ENCODE assay signal across 10 mouse cellular contexts in the genomic region with DNA sequence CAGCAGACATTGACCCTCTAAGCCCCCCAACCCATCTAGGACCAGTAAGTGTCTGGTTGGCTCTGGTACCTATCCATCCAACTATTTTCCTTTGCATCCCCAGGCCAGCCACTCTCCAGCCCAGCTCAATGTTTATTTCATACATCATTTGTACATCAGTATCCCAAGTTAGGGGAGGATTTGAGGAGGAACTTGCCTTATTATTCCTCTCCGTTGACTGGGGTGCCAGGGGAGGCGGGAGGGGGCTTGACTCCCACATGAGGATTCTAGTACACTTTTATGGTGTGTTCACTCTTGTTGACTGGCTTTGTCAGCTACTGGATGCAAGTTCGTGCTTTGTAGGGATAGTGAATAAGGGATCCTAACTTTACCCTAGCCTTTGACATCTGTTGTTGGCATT. TPM values are rescaled to one million over a fixed set of nuclear protein-coding genes. Genes with fewer than 3 reads are reported as not detected.
DNase-seq lines count a peak whose midpoint lies in the region; ATAC-seq and TF ChIP-seq lines count a peak whose summit lies in the region.
"Had no signal": no experiment of that assay in that cellular context is flagged by ENCODE, and none has a peak within 500 bp of the region (broad histone marks: within the 10 kb centered on the region; RNA-seq: fewer than 3 reads in every experiment).

No protein-coding gene starts in this region.

- peak overlapping the region; percentile 97 for H3K4me3 ChIP-seq in lung, embryonic 15.5 days
- H3K4me3 ChIP-seq in intestine, postnatal 0 days (ENCODE audit: low read depth, low read length): peak overlapping the region; percentile 95
- peak overlapping the region; percentile 99 for H3K4me3 ChIP-seq in neural tube, embryonic 14.5 days (ENCODE audit: low read depth, low read length)

- H3K9me3 ChIP-seq in lung, embryonic 15.5 days: no peaks in the 10 kb centered on the region
- no peaks in the 10 kb centered on the region for H3K9me3 ChIP-seq in intestine, postnatal 0 days (ENCODE audit: control insufficient read depth)
- no peaks in the 10 kb centered on the region for H3K9me3 ChIP-seq in neural tube, embryonic 14.5 days (ENCODE audit: control insufficient read depth, low read length)

- H3K36me3 ChIP-seq in lung, embryonic 15.5 days: no peaks in the 10 kb centered on the region
- H3K36me3 ChIP-seq in intestine, postnatal 0 days (ENCODE audit: control insufficient read depth, insufficient read depth): no peaks in the 10 kb centered on the region
- no peaks in the 10 kb centered on the region; the same call in 1 of the 2 replicates for H3K36me3 ChIP-seq in neural tube, embryonic 14.5 days (ENCODE audit: control insufficient read depth, insufficient read depth, low read length)

- no peak overlapping the region for H3K27ac ChIP-seq in lung, embryonic 15.5 days
- no peak overlapping the region for H3K27ac ChIP-seq in intestine, postnatal 0 days (ENCODE audit: low read depth, low read length)
- H3K27ac ChIP-seq in neural tube, embryonic 14.5 days (ENCODE audit: low read depth, low read length): no peak overlapping the region

- no peak for TF ChIP-seq CTCF in intestine, postnatal 0 days (IDR thresholded peaks at IDR 0.05; ENCODE audit: low read depth)

- no peak for ATAC-seq in lung, embryonic 15.5 days (ENCODE audit: borderline replicate concordance, extremely low read depth, low FRiP score, low TSS enrichment)
- ATAC-seq in intestine, postnatal 0 days: no peak
- no peak for ATAC-seq in neural tube, embryonic 14.5 days (ENCODE audit: low read depth)

- WGBS in lung, embryonic 15.5 days: 59% methylated on average over 3 of the region's 3 CpGs
- WGBS in intestine, postnatal 0 days: 48% methylated on average over 3 of the region's 3 CpGs
- WGBS in neural tube, embryonic 14.5 days: 54% methylated on average over 3 of the region's 3 CpGs

- DNase-seq in cerebellum, adult 11 months: peak; percentile 17
- DNase-seq in cerebellum, adult 9-11 months: no peak
- DNase-seq in lung, postnatal 36 days: no peak
- DNase-seq in adrenal gland, postnatal 25 days: no peak
- DNase-seq in urinary bladder, adult 18-20 months (ENCODE audit: low spot score in 2 of 2): no peak

- H3K27me3 ChIP-seq in lung, embryonic 15.5 days: no peaks in the 10 kb centered on the region
- no peaks in the 10 kb centered on the region for H3K27me3 ChIP-seq in intestine, postnatal 0 days (replicated peaks; ENCODE audit: control insufficient read depth, insufficient read depth, low read length)
- H3K27me3 ChIP-seq in neural tube, embryonic 14.5 days (ENCODE audit: control insufficient read depth, insufficient read depth, low read length): no peaks in the 10 kb centered on the region

- H3K9ac ChIP-seq in lung, embryonic 15.5 days: peak overlapping the region; percentile 96; the same call in 1 of the 2 replicates
- H3K9ac ChIP-seq in intestine, postnatal 0 days (ENCODE audit: low read depth, low read length): no peak overlapping the region
- H3K9ac ChIP-seq in neural tube, embryonic 14.5 days (replicated peaks; ENCODE audit: low read depth, low read length): peak overlapping the region; percentile 98; the same call in 1 of the 2 replicates

- H3K4me1 ChIP-seq in lung, embryonic 15.5 days: peaks cover 41% of the 10 kb centered on the region
- H3K4me1 ChIP-seq in intestine, postnatal 0 days (replicated peaks; ENCODE audit: control insufficient read depth, insufficient read depth, low read length): peaks cover 6% of the 10 kb centered on the region; the same call in 1 of the 2 replicates
- peaks cover 32% of the 10 kb centered on the region for H3K4me1 ChIP-seq in neural tube, embryonic 14.5 days (ENCODE audit: control insufficient read depth, insufficient read depth, low read length)

- peak overlapping the region; percentile 90 for H3K4me2 ChIP-seq in lung, embryonic 15.5 days
- H3K4me2 ChIP-seq in intestine, postnatal 0 days (replicated peaks; ENCODE audit: low read depth): peak overlapping the region; percentile 95
- peak overlapping the region; percentile 95 for H3K4me2 ChIP-seq in neural tube, embryonic 14.5 days (ENCODE audit: low read depth, low read length)

RNA-seq across cellular contexts. Expression of gene Gigyf1, which starts 6.6 kb away (rescaled TPM):
- 11.8 and 12.1 TPM in 2 replicates for polyA plus RNA-seq in lung, embryonic 15.5 days (2015; fragmentation: Nextera tagmentation; extraction: Ambion mirVana)
- 4.7 and 6.4 TPM in 2 replicates for polyA plus RNA-seq in intestine, postnatal 0 days (2015; fragmentation: Nextera tagmentation; extraction: Ambion mirVana)
- 16.3 and 21.2 TPM in 2 replicates for polyA plus RNA-seq in neural tube, embryonic 14.5 days (2014; fragmentation: Nextera tagmentation; extraction: Ambion mirVana)
- total RNA-seq in adrenal gland, postnatal 25 days (2021): 34.7 and 52.3 TPM in 2 replicates

RNA-seq across cellular contexts. Expression of gene Pop7, which starts 9.4 kb away (rescaled TPM):
- polyA plus RNA-seq in lung, embryonic 15.5 days (2015; fragmentation: Nextera tagmentation; extraction: Ambion mirVana): 54.1 and 58.4 TPM in 2 replicates
- 47.9 and 50.4 TPM in 2 replicates for polyA plus RNA-seq in intestine, postnatal 0 days (2015; fragmentation: Nextera tagmentation; extraction: Ambion mirVana)
- polyA plus RNA-seq in neural tube, embryonic 14.5 days (2014; fragmentation: Nextera tagmentation; extraction: Ambion mirVana): 82.9 and 98.3 TPM in 2 replicates
- total RNA-seq in adrenal gland, postnatal 25 days (2021): 29.9 and 31.7 TPM in 2 replicates

RNA-seq across cellular contexts. Expression of gene Epo, which starts 21.3 kb away (rescaled TPM):
- polyA plus RNA-seq in lung, embryonic 15.5 days (2015; fragmentation: Nextera tagmentation; extraction: Ambion mirVana): 0.55 and 0.66 TPM in 2 replicates
- not detected in 2 replicates for polyA plus RNA-seq in intestine, postnatal 0 days (2015; fragmentation: Nextera tagmentation; extraction: Ambion mirVana)
- not detected in 2 replicates for polyA plus RNA-seq in neural tube, embryonic 14.5 days (2014; fragmentation: Nextera tagmentation; extraction: Ambion mirVana)
- total RNA-seq in adrenal gland, postnatal 25 days (2021): not detected in 2 replicates
- total RNA-seq: layer of hippocampus, postnatal 25 days had no signal
- polyA plus RNA-seq: spleen, adult 2 months had no signal

RNA-seq across cellular contexts. Expression of gene Gnb2, which starts 21.6 kb away (rescaled TPM):
- 414 and 437 TPM in 2 replicates for polyA plus RNA-seq in lung, embryonic 15.5 days (2015; fragmentation: Nextera tagmentation; extraction: Ambion mirVana)
- polyA plus RNA-seq in intestine, postnatal 0 days (2015; fragmentation: Nextera tagmentation; extraction: Ambion mirVana): 386 and 389 TPM in 2 replicates
- 553 and 557 TPM in 2 replicates for polyA plus RNA-seq in neural tube, embryonic 14.5 days (2014; fragmentation: Nextera tagmentation; extraction: Ambion mirVana)
- 580 and 681 TPM in 2 replicates for total RNA-seq in adrenal gland, postnatal 25 days (2021)

RNA-seq across cellular contexts. Expression of gene Zan, which starts 34.8 kb away (rescaled TPM):
- 0.26 and 0.35 TPM in 2 replicates for polyA plus RNA-seq in lung, embryonic 15.5 days (2015; fragmentation: Nextera tagmentation; extraction: Ambion mirVana)
- polyA plus RNA-seq in intestine, postnatal 0 days (2015; fragmentation: Nextera tagmentation; extraction: Ambion mirVana): 0.35 and 0.42 TPM in 2 replicates
- polyA plus RNA-seq in neural tube, embryonic 14.5 days (2014; fragmentation: Nextera tagmentation; extraction: Ambion mirVana): 0.08 TPM in 2 replicates
- total RNA-seq in adrenal gland, postnatal 25 days (2021): not detected in 2 replicates
